Mouse (Mus musculus): ENCODE data around the gene Sae1. TPM values are rescaled to one million over a fixed set of nuclear protein-coding genes. Genes with fewer than 3 reads are reported as not detected.

Gene Sae1
- polyA plus RNA-seq, 1 experiment from 2014 or later = 144 TPM

DNA sequence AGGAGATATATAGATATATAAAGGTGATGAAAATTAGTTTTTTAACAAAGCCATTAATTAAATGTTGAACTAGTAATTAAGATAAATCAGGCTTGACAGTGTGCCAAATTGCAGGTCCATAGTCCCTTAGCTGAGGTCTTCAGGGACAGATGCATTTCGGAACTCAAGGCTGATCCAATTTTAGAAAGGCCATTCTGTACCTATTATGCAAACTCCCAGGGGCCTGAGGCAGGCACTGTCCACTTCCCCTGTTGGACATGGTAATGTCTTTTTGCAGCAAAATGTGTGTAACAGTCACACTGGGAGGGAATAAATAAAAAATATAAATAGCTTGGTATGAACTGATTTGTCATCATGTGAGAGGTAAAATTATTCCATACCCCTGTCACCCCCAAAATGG, 116.5 kb downstream of the Sae1 start:
- H3K4me1 ChIP-seq (replicated peaks) = peaks cover 58% of the 10 kb centered on the region
- no peak for DNase-seq
- H3K36me3 ChIP-seq = peaks cover 16% of the 10 kb centered on the region
- ATAC-seq (ENCODE audit: low read depth) = no peak
- H3K27ac ChIP-seq = no peak overlapping the region
- H3K9me3 ChIP-seq (replicated peaks) = no peaks in the 10 kb centered on the region
- no peaks in the 10 kb centered on the region for H3K27me3 ChIP-seq
- no peak overlapping the region; the same call in 1 of the 2 replicates for H3K4me2 ChIP-seq
- H3K4me3 ChIP-seq (replicated peaks) = no peak overlapping the region
- 80% methylated on average over 1 of the region's 1 CpGs for WGBS (ENCODE audit: insufficient replicate concordance)
- peak overlapping the region; percentile 93; the same call in 1 of the 2 replicates for H3K9ac ChIP-seq

Other genes with a start within 250 kb of the Sae1 start
- 2.1 and 2.3 TPM in 2 replicates for gene Meis3, start 212.7 kb downstream of the Sae1 start, polyA plus RNA-seq (2015; fragmentation: Nextera tagmentation; extraction: Ambion mirVana)
- 6.0 and 6.4 TPM in 2 replicates for gene Dhx34, start 165.8 kb downstream of the Sae1 start, polyA plus RNA-seq (2015; fragmentation: Nextera tagmentation; extraction: Ambion mirVana)
- 0.72 and 0.77 TPM in 2 replicates for gene C5ar2, start 143.7 kb downstream of the Sae1 start, polyA plus RNA-seq (2015; fragmentation: Nextera tagmentation; extraction: Ambion mirVana)
- 1.4 TPM in 2 replicates for gene C5ar1, start 128.3 kb downstream of the Sae1 start, polyA plus RNA-seq (2015; fragmentation: Nextera tagmentation; extraction: Ambion mirVana)
- 3.9 and 4.4 TPM in 2 replicates for gene Inafm1, start 114.2 kb downstream of the Sae1 start, polyA plus RNA-seq (2015; fragmentation: Nextera tagmentation; extraction: Ambion mirVana)
- gene Ccdc9, start 101.0 kb downstream of the Sae1 start, polyA plus RNA-seq (2015; fragmentation: Nextera tagmentation; extraction: Ambion mirVana) = 12.6 and 17.5 TPM in 2 replicates
- gene Bbc3, start 79.4 kb downstream of the Sae1 start, polyA plus RNA-seq (2015; fragmentation: Nextera tagmentation; extraction: Ambion mirVana) = 4.1 and 4.5 TPM in 2 replicates
- gene Zc3h4, start 13.1 kb upstream of the Sae1 start, polyA plus RNA-seq (2015; fragmentation: Nextera tagmentation; extraction: Ambion mirVana) = 8.2 and 8.3 TPM in 2 replicates
- gene Tmem160, start 65.0 kb upstream of the Sae1 start, polyA plus RNA-seq (2015; fragmentation: Nextera tagmentation; extraction: Ambion mirVana) = 30.0 and 35.4 TPM in 2 replicates
- 0.13 and 0.16 TPM in 2 replicates for gene Npas1, start 89.9 kb upstream of the Sae1 start, polyA plus RNA-seq (2015; fragmentation: Nextera tagmentation; extraction: Ambion mirVana)
- 1.7 and 2.3 TPM in 2 replicates for gene Arhgap35, start 227.2 kb upstream of the Sae1 start, polyA plus RNA-seq (2015; fragmentation: Nextera tagmentation; extraction: Ambion mirVana)

Measured in liver, embryonic 13.5 days (tissue).